Mouse (Mus musculus) liver, adult 2 months (tissue): ENCODE measurements around the gene Slc25a30. TPM values are rescaled to one million over a fixed set of nuclear protein-coding genes. Genes with fewer than 3 reads are reported as not detected.

Source experiments
- DNase-seq: peaks from one replicate; pipeline ENCODE4 v3.0.0-alpha.2; 2011; ENCODE audit warnings: low read depth, low spot score; ENCODE audit errors: extremely low read depth
- H3K27ac ChIP-seq: fragments of 200-500 bp; replicated peaks from 2 replicates; pipeline ENCODE4 v1.5.1; 2012; ENCODE audit warnings: low read depth, mild to moderate bottlenecking, control low read depth, inconsistent platforms, low read length; ENCODE audit not compliant: insufficient read depth
- H3K27me3 ChIP-seq: fragments of 200-500 bp; 2 replicates; pipeline ENCODE4 v1.6.1; 2012; ENCODE audit warnings: mild to moderate bottlenecking, moderate library complexity, low read length, inconsistent platforms; ENCODE audit not compliant: control insufficient read depth, insufficient read depth
- H3K36me3 ChIP-seq: fragments of 200-500 bp; 2 replicates; pipeline ENCODE4 v1.6.1; 2012; ENCODE audit warnings: low read length, inconsistent platforms; ENCODE audit not compliant: control insufficient read depth, insufficient read depth
- H3K4me1 ChIP-seq: fragments of 200-500 bp; 2 replicates; pipeline ENCODE4 v1.6.1; 2011; ENCODE audit warnings: low read length; ENCODE audit not compliant: control insufficient read depth, insufficient read depth
- H3K4me3 ChIP-seq: fragments of 200-500 bp; 2 replicates; pipeline ENCODE4 v1.5.1; 2011; ENCODE audit warnings: low read depth, mild to moderate bottlenecking, control low read depth, low read length, moderate library complexity; ENCODE audit not compliant: insufficient read depth
- H3K79me2 ChIP-seq: fragments of 200-500 bp; 2 replicates; pipeline ENCODE4 v1.6.1; 2012; ENCODE audit warnings: inconsistent platforms, mild to moderate bottlenecking, low read length, moderate library complexity; ENCODE audit not compliant: control insufficient read depth, insufficient read depth
- H3K9ac ChIP-seq: fragments of 200-500 bp; 2 replicates; pipeline ENCODE4 v1.6.1; 2012; ENCODE audit warnings: low read depth, mild to moderate bottlenecking, control low read depth, inconsistent platforms, low read length
- CTCF ChIP-seq: fragments of 200-500 bp; IDR thresholded peaks from 2 replicates; pipeline ENCODE4 v1.5.1; 2011; ENCODE audit warnings: low read depth, low read length, control low read depth
- POLR2A ChIP-seq: fragments of 200-500 bp; IDR thresholded peaks from 2 replicates; pipeline ENCODE4 v1.6.1; 2011; ENCODE audit warnings: low read length, control low read depth; ENCODE audit not compliant: insufficient read depth; ENCODE audit errors: extremely low read depth
- WGBS: fragments of 180-500 bp; shearing (Covaris S2); methylation state at CpG from one replicate; pipeline ENCODE4 v1.1.7; 2018; 5-methylcytosine and 5-hydroxymethylcytosine counted together
- polyA plus RNA-seq: library from polyadenylated mRNA; depleted of rRNA; stranded (reverse); fragments of >200 nt; gene quantifications from 2 replicates; pipeline ENCODE4 v1.2.3, GENCODE M21; 2012
- total RNA-seq: library from RNA; depleted of rRNA; stranded (reverse); fragments of >200 nt; gene quantifications from 2 replicates; pipeline ENCODE4 v1.2.3, GENCODE M21; 2014

Gene Slc25a30
- total and polyA plus RNA-seq, 2 experiments = 14.8 to 17.4 TPM

DNA sequence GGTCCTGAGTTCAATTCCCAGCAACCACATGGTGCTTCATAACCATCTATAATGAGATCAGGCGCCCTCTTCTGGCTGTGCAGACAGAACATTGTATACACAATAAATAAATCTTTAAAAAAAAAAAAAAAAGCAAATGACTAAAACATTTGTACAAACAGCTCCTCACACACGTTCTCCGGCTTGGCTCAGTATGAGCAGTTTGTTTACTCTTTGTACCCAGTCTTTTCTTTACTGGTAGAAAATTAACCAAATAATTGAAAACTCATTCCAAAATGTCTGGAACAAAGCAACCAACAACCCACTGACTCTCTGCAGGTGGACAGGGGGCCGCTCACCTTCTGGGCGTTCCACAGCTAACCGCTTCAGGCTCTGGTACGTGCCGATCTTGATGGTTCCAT, 15.7 kb downstream of the Slc25a30 start:
- 0 out of 2 replicates have a peak overlapping the region, but pooled peaks have one; percentile 1 for H3K27ac ChIP-seq

DNA sequence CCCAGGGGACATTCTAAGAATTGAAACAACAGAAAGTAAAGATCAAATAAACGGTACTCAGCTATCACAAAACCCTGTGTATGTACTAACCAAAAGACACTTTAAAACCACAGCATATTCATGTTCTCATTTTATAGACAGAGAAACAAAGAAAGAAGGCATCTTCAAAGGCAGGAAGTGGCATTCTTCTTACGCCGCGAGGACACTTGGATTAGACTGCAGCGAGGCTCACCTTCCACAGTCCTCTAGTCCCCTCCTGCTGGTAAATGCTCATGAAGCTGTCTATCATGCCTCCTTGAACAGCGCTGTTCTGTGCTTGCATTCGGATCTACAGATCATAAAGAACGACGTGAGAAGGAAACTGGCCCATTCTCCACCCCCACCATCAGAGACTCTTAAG, 17.5 kb downstream of the Slc25a30 start:
- H3K4me3 ChIP-seq = no peak overlapping the region
- no peak for TF ChIP-seq POLR2A
- TF ChIP-seq CTCF = no peak
- H3K27me3 ChIP-seq = no peaks in the 10 kb centered on the region
- H3K36me3 ChIP-seq = peaks cover 74% of the 10 kb centered on the region
- WGBS = 91% methylated on average over 9 of the region's 9 CpGs
- H3K4me1 ChIP-seq = peaks cover 7% of the 10 kb centered on the region; the same call in 1 of the 2 replicates
- no peaks in the 10 kb centered on the region for H3K79me2 ChIP-seq
- no peak overlapping the region for H3K9ac ChIP-seq
- H3K27ac ChIP-seq = no peak overlapping the region
- DNase-seq = no peak

More for the DNA sequence above, 15.7 kb downstream of the Slc25a30 start:
- WGBS = 23% methylated on average over 8 of the region's 8 CpGs
- H3K36me3 ChIP-seq = peaks cover 78% of the 10 kb centered on the region
- H3K79me2 ChIP-seq = no peaks in the 10 kb centered on the region
- DNase-seq = peak; percentile 92
- no peak for TF ChIP-seq POLR2A
- TF ChIP-seq CTCF = no peak
- H3K4me3 ChIP-seq = no peak overlapping the region
- H3K4me1 ChIP-seq = peaks cover 7% of the 10 kb centered on the region; the same call in 1 of the 2 replicates
- no peak overlapping the region for H3K9ac ChIP-seq
- no peaks in the 10 kb centered on the region for H3K27me3 ChIP-seq

- TF ChIP-seq CTCF (no peak), POLR2A (no peak)
- no peak overlapping the region for H3K27ac ChIP-seq
- 25% methylated on average over 1 of the region's 1 CpGs for WGBS
- no peaks in the 10 kb centered on the region for H3K27me3 ChIP-seq
- peaks cover 7% of the 10 kb centered on the region; the same call in 1 of the 2 replicates for H3K4me1 ChIP-seq
- DNase-seq = no peak
- no peak overlapping the region for H3K9ac ChIP-seq
- peaks cover 72% of the 10 kb centered on the region for H3K36me3 ChIP-seq
- H3K4me3 ChIP-seq = no peak overlapping the region
- H3K79me2 ChIP-seq = no peaks in the 10 kb centered on the region
Measured at GRCm38 (mm10) chr14:75768275-75768608, 18.6 kb downstream of the Slc25a30 start.

- peak; percentile 75 for DNase-seq
- H3K27me3 ChIP-seq = no peaks in the 10 kb centered on the region
- 53% methylated on average over 17 of the region's 17 CpGs for WGBS
- no peak overlapping the region for H3K9ac ChIP-seq
- TF ChIP-seq CTCF (peak; percentile 76), POLR2A (no peak)
- no peak overlapping the region for H3K27ac ChIP-seq
- no peaks in the 10 kb centered on the region for H3K79me2 ChIP-seq
- H3K36me3 ChIP-seq = peaks cover 72% of the 10 kb centered on the region
- H3K4me3 ChIP-seq = no peak overlapping the region
- H3K4me1 ChIP-seq = peaks cover 7% of the 10 kb centered on the region; the same call in 1 of the 2 replicates
Measured at GRCm38 (mm10) chr14:75767492-75768274, 19.2 kb downstream of the Slc25a30 start.

- peak; percentile 57 for TF ChIP-seq CTCF
- no peak for TF ChIP-seq POLR2A
- 73% methylated on average over 10 of the region's 10 CpGs for WGBS
- no peak overlapping the region for H3K4me3 ChIP-seq
- no peaks in the 10 kb centered on the region for H3K27me3 ChIP-seq
- H3K4me1 ChIP-seq = no peaks in the 10 kb centered on the region
- no peak overlapping the region for H3K27ac ChIP-seq
- H3K36me3 ChIP-seq = peaks cover 48% of the 10 kb centered on the region
- no peaks in the 10 kb centered on the region for H3K79me2 ChIP-seq
- no peak overlapping the region for H3K9ac ChIP-seq
- peak; percentile 36 for DNase-seq
Measured at GRCm38 (mm10) chr14:75761028-75761805, 25.6 kb downstream of the Slc25a30 start.

- TF ChIP-seq CTCF = no peak
- TF ChIP-seq POLR2A = no peak
- H3K36me3 ChIP-seq = peaks cover 29% of the 10 kb centered on the region
- WGBS = 81% methylated on average over 7 of the region's 7 CpGs
Measured at GRCm38 (mm10) chr14:75758401-75758800, 28.4 kb downstream of the Slc25a30 start.

More at GRCm38 (mm10) chr14:75758401-75758800, 28.4 kb downstream of the Slc25a30 start:
- Histone ChIP-seq H3K27me3 (no peaks in the 10 kb centered on the region), H3K4me3 (no peak overlapping the region), H3K4me1 (no peaks in the 10 kb centered on the region), H3K9ac (no peak overlapping the region), H3K27ac (no peak overlapping the region), H3K79me2 (peaks cover 6% of the 10 kb centered on the region; the same call in 1 of the 2 replicates)
- DNase-seq = no peak
